Comparison of ENCODE assay signal across 27 mouse cellular contexts in genomic region chr8:104828221-104828620, GRCm38 (mm10). TPM values are rescaled to one million over a fixed set of nuclear protein-coding genes. Genes with fewer than 3 reads are reported as not detected.
DNase-seq lines count a peak whose midpoint lies in the region; ATAC-seq and TF ChIP-seq lines count a peak whose summit lies in the region.
"Had no signal": no experiment of that assay in that cellular context is flagged by ENCODE, and none has a peak within 500 bp of the region (broad histone marks: within the 10 kb centered on the region; RNA-seq: fewer than 3 reads in every experiment).

No protein-coding gene starts in this region.

- WGBS in kidney, adult 2 months, result 70% methylated on average over 3 of the region's 3 CpGs
- 71% methylated on average over 3 of the region's 3 CpGs for WGBS in intestine, embryonic 15.5 days
- WGBS in intestine, postnatal 0 days, result 54% methylated on average over 3 of the region's 3 CpGs

- no peak overlapping the region for H3K9ac ChIP-seq in intestine, embryonic 15.5 days
- no peak overlapping the region for H3K9ac ChIP-seq in intestine, postnatal 0 days (ENCODE audit: low read depth, low read length)
- H3K9ac ChIP-seq: embryonic facial prominence, embryonic 13.5 days; embryonic facial prominence, embryonic 15.5 days; forebrain, embryonic 12.5 days had no signal

- H3K27ac ChIP-seq in kidney, adult 2 months (ENCODE audit: insufficient read depth, low read depth, low read length), result no peak overlapping the region
- H3K27ac ChIP-seq in intestine, embryonic 15.5 days, result no peak overlapping the region
- no peak overlapping the region for H3K27ac ChIP-seq in intestine, postnatal 0 days (ENCODE audit: low read depth, low read length)
- H3K27ac ChIP-seq: embryonic facial prominence, embryonic 13.5 days; embryonic facial prominence, embryonic 15.5 days; forebrain, embryonic 10.5 days; forebrain, embryonic 12.5 days had no signal

- no peak for TF ChIP-seq POLR2A in kidney, adult 2 months (IDR thresholded peaks at IDR 0.05; ENCODE audit: low read depth, low read length)

- H3K4me3 ChIP-seq in kidney, adult 2 months (ENCODE audit: insufficient read depth, low read depth, low read length), result no peak overlapping the region
- no peak overlapping the region for H3K4me3 ChIP-seq in intestine, embryonic 15.5 days (replicated peaks)
- no peak overlapping the region for H3K4me3 ChIP-seq in intestine, postnatal 0 days (ENCODE audit: low read depth, low read length)
- H3K4me3 ChIP-seq: embryonic facial prominence, embryonic 13.5 days; embryonic facial prominence, embryonic 15.5 days; erythroblast, embryonic 14.5 days; forebrain, embryonic 10.5 days; forebrain, embryonic 12.5 days had no signal

- DNase-seq in kidney, adult 2 months, result peak; percentile 53
- DNase-seq in kidney, postnatal 10 days, result no peak
- peak; percentile 15 to 33 for DNase-seq in kidney, postnatal 36 days
- DNase-seq in kidney, adult 11 months, result no peak
- no peak for DNase-seq in ovary, adult 18-20 months (ENCODE audit: low spot score)
- DNase-seq in right cerebral cortex, postnatal 25 days, result no peak
- DNase-seq: adrenal gland, adult 2 months; adrenal gland, postnatal 10 days; adrenal gland, postnatal 25 days; cerebellum, adult 11 months; cerebellum, adult 18-20 months; cerebellum, adult 8-10 months; cerebellum, adult 9-11 months; cerebellum, postnatal 14 days; cerebellum, postnatal 36 days; embryo, embryonic 11 days had no signal

- H3K4me2 ChIP-seq in intestine, embryonic 15.5 days (replicated peaks), result no peak overlapping the region
- no peak overlapping the region for H3K4me2 ChIP-seq in intestine, postnatal 0 days (replicated peaks; ENCODE audit: low read depth)
- H3K4me2 ChIP-seq: embryonic facial prominence, embryonic 13.5 days; embryonic facial prominence, embryonic 15.5 days; forebrain, embryonic 12.5 days had no signal

- H3K9me3 ChIP-seq in intestine, embryonic 15.5 days, result no peaks in the 10 kb centered on the region
- H3K9me3 ChIP-seq in intestine, postnatal 0 days (ENCODE audit: control insufficient read depth), result no peaks in the 10 kb centered on the region
- H3K9me3 ChIP-seq: embryonic facial prominence, embryonic 13.5 days; embryonic facial prominence, embryonic 15.5 days; forebrain, embryonic 10.5 days; forebrain, embryonic 12.5 days had no signal

- no peak for TF ChIP-seq CTCF in kidney, adult 2 months (conservative IDR thresholded peaks at IDR 0.05; ENCODE audit: insufficient read depth, insufficient read length, low read depth, low read length)
- no peak for TF ChIP-seq CTCF in intestine, postnatal 0 days (IDR thresholded peaks at IDR 0.05; ENCODE audit: low read depth)

- H3K4me1 ChIP-seq in kidney, adult 2 months (ENCODE audit: control insufficient read depth, insufficient read depth, low read length), result peaks cover 9% of the 10 kb centered on the region
- H3K4me1 ChIP-seq in intestine, embryonic 15.5 days (replicated peaks), result no peaks in the 10 kb centered on the region
- no peaks in the 10 kb centered on the region; the same call in 1 of the 2 replicates for H3K4me1 ChIP-seq in intestine, postnatal 0 days (replicated peaks; ENCODE audit: control insufficient read depth, insufficient read depth, low read length)
- H3K4me1 ChIP-seq: embryonic facial prominence, embryonic 13.5 days; embryonic facial prominence, embryonic 15.5 days; forebrain, embryonic 10.5 days; forebrain, embryonic 12.5 days had no signal

- H3K27me3 ChIP-seq in kidney, adult 2 months (replicated peaks; ENCODE audit: control insufficient read depth, insufficient read depth, low read length), result no peaks in the 10 kb centered on the region
- H3K27me3 ChIP-seq in intestine, embryonic 15.5 days (replicated peaks), result no peaks in the 10 kb centered on the region
- no peaks in the 10 kb centered on the region for H3K27me3 ChIP-seq in intestine, postnatal 0 days (replicated peaks; ENCODE audit: control insufficient read depth, insufficient read depth, low read length)
- H3K27me3 ChIP-seq: embryonic facial prominence, embryonic 13.5 days; embryonic facial prominence, embryonic 15.5 days; forebrain, embryonic 12.5 days had no signal

- ATAC-seq in intestine, embryonic 15.5 days, result peak; percentile 47; the same call in 1 of the 2 replicates
- peak; percentile 57; the same call in 1 of the 2 replicates for ATAC-seq in intestine, postnatal 0 days
- ATAC-seq: forebrain, embryonic 14.5 days had no signal

- H3K36me3 ChIP-seq in kidney, adult 2 months (ENCODE audit: control insufficient read depth, insufficient read depth, low read length), result no peaks in the 10 kb centered on the region
- no peaks in the 10 kb centered on the region for H3K36me3 ChIP-seq in intestine, embryonic 15.5 days
- H3K36me3 ChIP-seq in intestine, postnatal 0 days (ENCODE audit: control insufficient read depth, insufficient read depth), result no peaks in the 10 kb centered on the region
- H3K36me3 ChIP-seq: embryonic facial prominence, embryonic 13.5 days; embryonic facial prominence, embryonic 15.5 days; forebrain, embryonic 10.5 days; forebrain, embryonic 12.5 days had no signal

RNA-seq across cellular contexts. Expression of gene Ces2b, which starts 3.2 kb away (rescaled TPM):
- polyA plus RNA-seq in kidney, adult 2 months (2012; rRNA removed), result 5.4 and 7.8 TPM in 2 replicates
- 0.41 and 0.51 TPM in 2 replicates for polyA plus RNA-seq in intestine, embryonic 15.5 days (2015; fragmentation: Nextera tagmentation; extraction: Ambion mirVana)
- polyA plus RNA-seq in intestine, postnatal 0 days (2015; fragmentation: Nextera tagmentation; extraction: Ambion mirVana), result 0.52 and 1.2 TPM in 2 replicates
- polyA plus RNA-seq: adrenal gland, adult 2 months; C2C12; erythroblast, embryonic 14.5 days had no signal

RNA-seq across cellular contexts. Expression of gene Ces2c, which starts 18.6 kb away (rescaled TPM):
- polyA plus RNA-seq in kidney, adult 2 months (2012; rRNA removed), result 83.0 and 92.6 TPM in 2 replicates
- 1.1 and 1.6 TPM in 2 replicates for polyA plus RNA-seq in intestine, embryonic 15.5 days (2015; fragmentation: Nextera tagmentation; extraction: Ambion mirVana)
- 6.1 and 7.2 TPM in 2 replicates for polyA plus RNA-seq in intestine, postnatal 0 days (2015; fragmentation: Nextera tagmentation; extraction: Ambion mirVana)
- polyA plus RNA-seq: adrenal gland, adult 2 months; brain, embryonic 14.5 days; C2C12; embryonic facial prominence, embryonic 11.5 days; embryonic facial prominence, embryonic 13.5 days; embryonic facial prominence, embryonic 15.5 days; erythroblast, embryonic 14.5 days; forebrain, embryonic 10.5 days; forebrain, embryonic 12.5 days; forebrain, embryonic 14.5 days had no signal

Comparison
In these comparisons a context has a peak if more than half of its experiments do, and no peak if none do; other contexts are left out.
1. DNase-seq: peak in kidney, adult 2 months (single experiment) and kidney, postnatal 36 days (2 of 2); none in kidney, postnatal 10 days (single experiment), kidney, adult 11 months (single experiment), ovary, adult 18-20 months (single experiment) and right cerebral cortex, postnatal 25 days (single experiment).
2. RNA of gene Ces2c, which starts 18.6 kb away (polyA plus RNA-seq): 83.0 to 92.6 TPM in kidney, adult 2 months; 6.1 to 7.2 TPM in intestine, postnatal 0 days and 1.1 to 1.6 TPM in intestine, embryonic 15.5 days; every median in the first group is over 10 times any median in the second.